21 mouse cellular contexts compared by ENCODE assay signal in the genomic region with DNA sequence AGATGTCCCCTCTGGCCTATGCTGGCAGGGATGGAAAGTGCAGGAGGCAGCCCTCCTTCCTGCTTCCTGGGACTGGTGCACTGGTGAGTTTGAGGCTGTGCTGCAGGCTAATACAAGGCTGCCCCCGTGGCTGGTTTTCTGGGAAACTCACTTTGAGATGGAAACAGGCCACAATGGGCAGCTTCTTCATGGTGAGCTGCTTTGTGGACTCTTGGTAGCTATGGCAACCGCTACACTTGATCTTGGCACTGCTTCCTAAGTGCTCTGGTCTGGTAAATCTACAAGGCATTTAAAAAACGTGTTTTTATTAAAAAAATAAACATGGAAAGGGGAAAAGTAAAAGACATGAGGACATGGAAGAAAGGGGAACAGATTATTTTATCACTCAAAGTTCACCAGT. TPM values are rescaled to one million over a fixed set of nuclear protein-coding genes. Genes with fewer than 3 reads are reported as not detected.
DNase-seq lines count a peak whose midpoint lies in the region; ATAC-seq lines count a peak whose summit lies in the region.
"Had no signal": no experiment of that assay in that cellular context is flagged by ENCODE, and none has a peak within 500 bp of the region (broad histone marks: within the 10 kb centered on the region; RNA-seq: fewer than 3 reads in every experiment).

No protein-coding gene starts in this region.

- no peaks in the 10 kb centered on the region for H3K4me1 ChIP-seq in forebrain, embryonic 14.5 days (ENCODE audit: control insufficient read depth, insufficient read depth, low read length)
- no peaks in the 10 kb centered on the region for H3K4me1 ChIP-seq in forebrain, embryonic 11.5 days (replicated peaks; ENCODE audit: control insufficient read depth, insufficient read depth, low read length)
- H3K4me1 ChIP-seq in hindbrain, embryonic 15.5 days (replicated peaks): 0 out of 2 replicates have a peak, but pooled peaks cover 5% of the 10 kb centered on the region
- no peaks in the 10 kb centered on the region for H3K4me1 ChIP-seq in hindbrain, embryonic 11.5 days (replicated peaks; ENCODE audit: control insufficient read depth, insufficient read depth, low read length)
- H3K4me1 ChIP-seq: embryonic facial prominence, embryonic 12.5 days; forebrain, embryonic 12.5 days had no signal

- ATAC-seq in forebrain, embryonic 14.5 days: no peak
- ATAC-seq in forebrain, embryonic 11.5 days (replicated peaks; ENCODE audit: low FRiP score): no peak
- ATAC-seq in hindbrain, embryonic 15.5 days (ENCODE audit: low FRiP score, low read depth): peak; percentile 43; the same call in 1 of the 2 replicates
- no peak for ATAC-seq in hindbrain, embryonic 11.5 days (ENCODE audit: low FRiP score)
- ATAC-seq: CD4-positive, CD25-positive, alpha-beta regulatory T cell, adult 4 months had no signal

- peaks cover 100% of the 10 kb centered on the region for H3K36me3 ChIP-seq in forebrain, embryonic 14.5 days (ENCODE audit: control insufficient read depth, insufficient read depth, low read length)
- peaks cover 50% of the 10 kb centered on the region for H3K36me3 ChIP-seq in forebrain, embryonic 11.5 days (ENCODE audit: control insufficient read depth, insufficient read depth, low read length)
- H3K36me3 ChIP-seq in hindbrain, embryonic 15.5 days: peaks cover 99% of the 10 kb centered on the region
- peaks cover 51% of the 10 kb centered on the region for H3K36me3 ChIP-seq in hindbrain, embryonic 11.5 days (ENCODE audit: control insufficient read depth, insufficient read depth, low read length)

- no peak overlapping the region for H3K9ac ChIP-seq in forebrain, embryonic 14.5 days (ENCODE audit: low read length)
- H3K9ac ChIP-seq in forebrain, embryonic 11.5 days (ENCODE audit: low read length): no peak overlapping the region
- no peak overlapping the region for H3K9ac ChIP-seq in hindbrain, embryonic 15.5 days
- H3K9ac ChIP-seq in hindbrain, embryonic 11.5 days (ENCODE audit: low read depth, low read length): no peak overlapping the region
- H3K9ac ChIP-seq: embryonic facial prominence, embryonic 12.5 days; forebrain, embryonic 12.5 days; heart, embryonic 13.5 days had no signal

- H3K9me3 ChIP-seq in forebrain, embryonic 14.5 days (replicated peaks; ENCODE audit: control insufficient read depth, low read length): no peaks in the 10 kb centered on the region
- H3K9me3 ChIP-seq in forebrain, embryonic 11.5 days (ENCODE audit: control insufficient read depth, low read length): no peaks in the 10 kb centered on the region
- H3K9me3 ChIP-seq in hindbrain, embryonic 15.5 days: no peaks in the 10 kb centered on the region
- no peaks in the 10 kb centered on the region for H3K9me3 ChIP-seq in hindbrain, embryonic 11.5 days (ENCODE audit: control insufficient read depth, low read length)
- H3K9me3 ChIP-seq: embryonic facial prominence, embryonic 12.5 days; forebrain, embryonic 12.5 days; G1E; heart, embryonic 13.5 days had no signal

- peak; percentile 33 for DNase-seq in forebrain, embryonic 14.5 days (ENCODE audit: low spot score)
- DNase-seq in forebrain, embryonic 11.5 days (ENCODE audit: low spot score): no peak
- no peak for DNase-seq in hindbrain, embryonic 11.5 days (ENCODE audit: low spot score)
- peak; percentile 39 for DNase-seq in lung, postnatal 36 days
- no peak for DNase-seq in lung, postnatal 25 days (ENCODE audit: low spot score)
- peak; percentile 68 for DNase-seq in MN1 (ENCODE audit: low spot score)
- DNase-seq in kidney, adult 11 months: no peak
- DNase-seq: adrenal gland, postnatal 10 days; B cell, adult 2 months; cerebellum, adult 11-12 months; cerebellum, adult 9-10 months; cerebellum, postnatal 25 days; gastrocnemius, postnatal 36 days; heart, adult 11 months; heart, postnatal 36 days had no signal

- H3K27me3 ChIP-seq in forebrain, embryonic 14.5 days (replicated peaks; ENCODE audit: control insufficient read depth, insufficient read depth, low read length): no peaks in the 10 kb centered on the region
- H3K27me3 ChIP-seq in forebrain, embryonic 11.5 days (ENCODE audit: control insufficient read depth, insufficient read depth, low read length): no peaks in the 10 kb centered on the region
- H3K27me3 ChIP-seq in hindbrain, embryonic 15.5 days: no peaks in the 10 kb centered on the region
- no peaks in the 10 kb centered on the region for H3K27me3 ChIP-seq in hindbrain, embryonic 11.5 days (ENCODE audit: control insufficient read depth, insufficient read depth, low read length)
- H3K27me3 ChIP-seq: embryonic facial prominence, embryonic 12.5 days; forebrain, embryonic 12.5 days; heart, embryonic 13.5 days had no signal

- WGBS in forebrain, embryonic 14.5 days: 71% methylated on average over 3 of the region's 3 CpGs
- WGBS in forebrain, embryonic 11.5 days: 67% methylated on average over 3 of the region's 3 CpGs
- WGBS in hindbrain, embryonic 15.5 days: 56% methylated on average over 3 of the region's 3 CpGs
- WGBS in hindbrain, embryonic 11.5 days: 79% methylated on average over 3 of the region's 3 CpGs

- no peak overlapping the region for H3K27ac ChIP-seq in forebrain, embryonic 14.5 days (ENCODE audit: low read depth, low read length)
- H3K27ac ChIP-seq in forebrain, embryonic 11.5 days (ENCODE audit: low read depth, low read length): no peak overlapping the region
- no peak overlapping the region for H3K27ac ChIP-seq in hindbrain, embryonic 15.5 days (replicated peaks)
- no peak overlapping the region for H3K27ac ChIP-seq in hindbrain, embryonic 11.5 days (ENCODE audit: low read depth, low read length)
- H3K27ac ChIP-seq: embryonic facial prominence, embryonic 12.5 days; forebrain, embryonic 12.5 days; heart, embryonic 13.5 days had no signal

- no peak overlapping the region for H3K4me3 ChIP-seq in forebrain, embryonic 14.5 days (ENCODE audit: low read depth, low read length)
- H3K4me3 ChIP-seq in forebrain, embryonic 11.5 days (ENCODE audit: low read depth, low read length): no peak overlapping the region
- no peak overlapping the region for H3K4me3 ChIP-seq in hindbrain, embryonic 15.5 days
- no peak overlapping the region for H3K4me3 ChIP-seq in hindbrain, embryonic 11.5 days (ENCODE audit: low read depth, low read length)
- H3K4me3 ChIP-seq: embryonic facial prominence, embryonic 12.5 days; forebrain, embryonic 12.5 days; heart, embryonic 13.5 days had no signal

- H3K4me2 ChIP-seq in forebrain, embryonic 14.5 days (ENCODE audit: low read length): no peak overlapping the region
- H3K4me2 ChIP-seq in forebrain, embryonic 11.5 days (ENCODE audit: low read depth, low read length, severe bottlenecking): no peak overlapping the region
- no peak overlapping the region for H3K4me2 ChIP-seq in hindbrain, embryonic 15.5 days
- no peak overlapping the region for H3K4me2 ChIP-seq in hindbrain, embryonic 11.5 days (replicated peaks; ENCODE audit: low read depth, low read length)
- H3K4me2 ChIP-seq: embryonic facial prominence, embryonic 12.5 days; forebrain, embryonic 12.5 days; heart, embryonic 13.5 days had no signal

RNA-seq across cellular contexts. Expression of a gene that starts 16.7 kb away (rescaled TPM):
- 359 and 455 TPM in 2 replicates for polyA plus RNA-seq in forebrain, embryonic 14.5 days (2014; fragmentation: Nextera tagmentation; extraction: Ambion mirVana)
- polyA plus RNA-seq in forebrain, embryonic 11.5 days (2014; fragmentation: Nextera tagmentation; extraction: Ambion mirVana): 259 and 277 TPM in 2 replicates
- polyA plus RNA-seq in hindbrain, embryonic 15.5 days (2015; fragmentation: Nextera tagmentation; extraction: Ambion mirVana): 367 and 410 TPM in 2 replicates
- polyA plus RNA-seq in hindbrain, embryonic 11.5 days (2014; fragmentation: Nextera tagmentation; extraction: Ambion mirVana): 273 and 295 TPM in 2 replicates

RNA-seq across cellular contexts. Expression of a gene that starts 31.6 kb away (rescaled TPM):
- 1.1 and 1.2 TPM in 2 replicates for polyA plus RNA-seq in forebrain, embryonic 14.5 days (2014; fragmentation: Nextera tagmentation; extraction: Ambion mirVana)
- polyA plus RNA-seq in forebrain, embryonic 11.5 days (2014; fragmentation: Nextera tagmentation; extraction: Ambion mirVana): 0.83 and 1.0 TPM in 2 replicates
- 1.3 and 1.4 TPM in 2 replicates for polyA plus RNA-seq in hindbrain, embryonic 15.5 days (2015; fragmentation: Nextera tagmentation; extraction: Ambion mirVana)
- 1.1 and 1.2 TPM in 2 replicates for polyA plus RNA-seq in hindbrain, embryonic 11.5 days (2014; fragmentation: Nextera tagmentation; extraction: Ambion mirVana)

RNA-seq across cellular contexts. Expression of a gene that starts 49.2 kb away (rescaled TPM):
- not detected in 2 replicates for polyA plus RNA-seq in forebrain, embryonic 14.5 days (2014; fragmentation: Nextera tagmentation; extraction: Ambion mirVana)
- polyA plus RNA-seq in forebrain, embryonic 11.5 days (2014; fragmentation: Nextera tagmentation; extraction: Ambion mirVana): not detected in 2 replicates
- 0.17 and 0.26 TPM in 2 replicates for polyA plus RNA-seq in hindbrain, embryonic 15.5 days (2015; fragmentation: Nextera tagmentation; extraction: Ambion mirVana)
- not detected in 2 replicates for polyA plus RNA-seq in hindbrain, embryonic 11.5 days (2014; fragmentation: Nextera tagmentation; extraction: Ambion mirVana)
- polyA plus RNA-seq: CD4-positive, CD25-positive, alpha-beta regulatory T cell, adult 4 months; forebrain, embryonic 12.5 days; G1E had no signal

Comparison
In these comparisons a context has a peak if more than half of its experiments do, and no peak if none do; other contexts are left out.
1. DNase-seq: peak in forebrain, embryonic 14.5 days (single experiment), lung, postnatal 36 days (single experiment) and MN1 (single experiment); none in forebrain, embryonic 11.5 days (single experiment), hindbrain, embryonic 11.5 days (single experiment), lung, postnatal 25 days (single experiment) and kidney, adult 11 months (single experiment).